Mouse (Mus musculus): ENCODE results near the gene Klk14. TPM values are rescaled to one million over a fixed set of nuclear protein-coding genes. Genes with fewer than 3 reads are reported as not detected.
"Not testable (repeated sequence)": the region's sequence is repeated elsewhere in the genome, so short reads cannot be mapped to it uniquely, and the experiment has no call there.

Klk14 gene
- polyA plus RNA-seq, 1 experiment from 2014 or later, result 0.39 TPM

- TF ChIP-seq CTCF (IDR thresholded peaks at IDR 0.05) (no peak), EP300 (IDR thresholded peaks at IDR 0.05) (no peak)
- H3K9me3 ChIP-seq (ENCODE audit: low read length), result no peaks in the 10 kb centered on the region
- peaks cover 7% of the 10 kb centered on the region; the same call in 1 of the 2 replicates for H3K4me1 ChIP-seq (ENCODE audit: insufficient read depth, low read depth, low read length)
- H3K4me3 ChIP-seq (ENCODE audit: low read depth, low read length), result peak overlapping the region; percentile 65
- H3K27ac ChIP-seq (ENCODE audit: low read length), result peak overlapping the region; percentile 71; the same call in 1 of the 2 replicates
- H3K36me3 ChIP-seq (ENCODE audit: insufficient read depth, low read length), result peaks cover 23% of the 10 kb centered on the region; the same call in 1 of the 2 replicates
- peak overlapping the region; percentile 64 for H3K9ac ChIP-seq (replicated peaks; ENCODE audit: low read depth)
- DNase-seq (ENCODE audit: low spot score), result peak; percentile 69
- peak overlapping the region; percentile 72 for H3K4me2 ChIP-seq (replicated peaks; ENCODE audit: low read depth, low read length)
- WGBS, result 8% methylated on average over 10 of the region's 10 CpGs
- no peak for ATAC-seq
- no peaks in the 10 kb centered on the region for H3K27me3 ChIP-seq (replicated peaks; ENCODE audit: insufficient read depth, low read length)
Measured at GRCm38 (mm10) chr7:43672581-43673260, 17.5 kb upstream of the Klk14 start.

GRCm38 (mm10) chr7:43675091-43675490 lies 15.1 kb upstream of the Klk14 start:
- 92% methylated on average over 32 of the region's 32 CpGs for WGBS
- H3K27ac ChIP-seq (ENCODE audit: low read length), result no peak overlapping the region
- ATAC-seq (no peak), DNase-seq (ENCODE audit: low spot score) (no peak)
- H3K9ac ChIP-seq (replicated peaks; ENCODE audit: low read depth), result no peak overlapping the region
- peaks cover 7% of the 10 kb centered on the region; the same call in 1 of the 2 replicates for H3K4me1 ChIP-seq (ENCODE audit: insufficient read depth, low read depth, low read length)
- no peaks in the 10 kb centered on the region for H3K27me3 ChIP-seq (replicated peaks; ENCODE audit: insufficient read depth, low read length)
- H3K4me2 ChIP-seq (replicated peaks; ENCODE audit: low read depth, low read length), result no peak overlapping the region
- no peak overlapping the region for H3K4me3 ChIP-seq (ENCODE audit: low read depth, low read length)
- H3K9me3 ChIP-seq (ENCODE audit: low read length), result no peaks in the 10 kb centered on the region
- no peak for TF ChIP-seq CTCF (IDR thresholded peaks at IDR 0.05)
- no peak for TF ChIP-seq EP300 (IDR thresholded peaks at IDR 0.05)
- peaks cover 23% of the 10 kb centered on the region; the same call in 1 of the 2 replicates for H3K36me3 ChIP-seq (ENCODE audit: insufficient read depth, low read length)

GRCm38 (mm10) chr7:43678517-43678916 lies 11.7 kb upstream of the Klk14 start:
- DNase-seq (ENCODE audit: low spot score) (peak; percentile 56), ATAC-seq (no peak)
- peaks cover 23% of the 10 kb centered on the region; the same call in 1 of the 2 replicates for H3K36me3 ChIP-seq (ENCODE audit: insufficient read depth, low read length)
- H3K4me1 ChIP-seq (ENCODE audit: insufficient read depth, low read depth, low read length), result no peaks in the 10 kb centered on the region
- H3K9ac ChIP-seq (replicated peaks; ENCODE audit: low read depth), result no peak overlapping the region
- no peaks in the 10 kb centered on the region for H3K27me3 ChIP-seq (replicated peaks; ENCODE audit: insufficient read depth, low read length)
- no peak overlapping the region for H3K4me3 ChIP-seq (ENCODE audit: low read depth, low read length)
- no peak overlapping the region for H3K27ac ChIP-seq (ENCODE audit: low read length)
- TF ChIP-seq EP300 (IDR thresholded peaks at IDR 0.05), result no peak
- TF ChIP-seq CTCF (IDR thresholded peaks at IDR 0.05), result peak; percentile 75
- no peak overlapping the region for H3K4me2 ChIP-seq (replicated peaks; ENCODE audit: low read depth, low read length)
- no peaks in the 10 kb centered on the region for H3K9me3 ChIP-seq (ENCODE audit: low read length)

GRCm38 (mm10) chr7:43680960-43681359 lies 9.3 kb upstream of the Klk14 start:
- no peaks in the 10 kb centered on the region for H3K27me3 ChIP-seq (replicated peaks; ENCODE audit: insufficient read depth, low read length)
- no peak overlapping the region for H3K4me3 ChIP-seq (ENCODE audit: low read depth, low read length)
- H3K9me3 ChIP-seq (ENCODE audit: low read length), result no peaks in the 10 kb centered on the region
- peaks cover 7% of the 10 kb centered on the region; the same call in 1 of the 2 replicates for H3K4me1 ChIP-seq (ENCODE audit: insufficient read depth, low read depth, low read length)
- DNase-seq (ENCODE audit: low spot score), result peak; percentile 61
- no peak overlapping the region for H3K9ac ChIP-seq (replicated peaks; ENCODE audit: low read depth)
- no peak overlapping the region for H3K4me2 ChIP-seq (replicated peaks; ENCODE audit: low read depth, low read length)
- H3K27ac ChIP-seq (ENCODE audit: low read length), result no peak overlapping the region
- TF ChIP-seq CTCF (IDR thresholded peaks at IDR 0.05) (peak; percentile 94), EP300 (IDR thresholded peaks at IDR 0.05) (no peak)
- WGBS, result 20% methylated on average over 5 of the region's 5 CpGs
- H3K36me3 ChIP-seq (ENCODE audit: insufficient read depth, low read length), result peaks cover 14% of the 10 kb centered on the region; the same call in 1 of the 2 replicates
- ATAC-seq, result peak; percentile 34; the same call in 1 of the 2 replicates

- not testable (repeated sequence) for H3K4me3 ChIP-seq (ENCODE audit: low read depth, low read length); H3K27ac ChIP-seq (ENCODE audit: low read length); H3K36me3 ChIP-seq (ENCODE audit: insufficient read depth, low read length); H3K4me1 ChIP-seq (ENCODE audit: insufficient read depth, low read depth, low read length); H3K4me2 ChIP-seq (replicated peaks; ENCODE audit: low read depth, low read length); ATAC-seq; H3K9ac ChIP-seq (replicated peaks; ENCODE audit: low read depth); H3K27me3 ChIP-seq (replicated peaks; ENCODE audit: insufficient read depth, low read length); H3K9me3 ChIP-seq (ENCODE audit: low read length)
- peak; percentile 49 for TF ChIP-seq CTCF (IDR thresholded peaks at IDR 0.05)
- DNase-seq (ENCODE audit: low spot score), result peak; percentile 59
- 17% methylated on average over 1 of the region's 1 CpGs for WGBS
Measured at GRCm38 (mm10) chr7:43682511-43682910, 7.7 kb upstream of the Klk14 start.

- DNase-seq (ENCODE audit: low spot score) (peak; percentile 76), ATAC-seq (peak; percentile 85)
- Histone ChIP-seq H3K27me3 (replicated peaks; ENCODE audit: insufficient read depth, low read length) (no peaks in the 10 kb centered on the region), H3K9ac (replicated peaks; ENCODE audit: low read depth) (no peak overlapping the region), H3K4me1 (ENCODE audit: insufficient read depth, low read depth, low read length) (peaks cover 7% of the 10 kb centered on the region; the same call in 1 of the 2 replicates), H3K4me2 (replicated peaks; ENCODE audit: low read depth, low read length) (no peak overlapping the region), H3K36me3 (ENCODE audit: insufficient read depth, low read length) (no peaks in the 10 kb centered on the region), H3K27ac (ENCODE audit: low read length) (peak overlapping the region; percentile 51), H3K4me3 (ENCODE audit: low read depth, low read length) (no peak overlapping the region), H3K9me3 (ENCODE audit: low read length) (no peaks in the 10 kb centered on the region)
- TF ChIP-seq EP300 (IDR thresholded peaks at IDR 0.05), result peak; percentile 82
- TF ChIP-seq CTCF (IDR thresholded peaks at IDR 0.05), result no peak
- WGBS, result 29% methylated on average over 7 of the region's 7 CpGs
Measured at GRCm38 (mm10) chr7:43685088-43685487, 5.1 kb upstream of the Klk14 start.
